Mouse (Mus musculus) ES-Bruce4 (cell line): Measurements from ENCODE around the gene Zc3h8.

Experiments used
- CTCF ChIP-seq: IDR thresholded peaks from one replicate; pipeline ENCODE4 v1.8.1; 2011; ENCODE audit warnings: low read depth, low read length
- EP300 ChIP-seq: IDR thresholded peaks from 2 replicates; pipeline ENCODE4 v1.6.1; 2011; ENCODE audit warnings: low read depth, low read length; ENCODE audit not compliant: insufficient read depth
- POLR2A ChIP-seq: IDR thresholded peaks from one replicate; pipeline ENCODE4 v1.8.1; 2011; ENCODE audit warnings: low read length; ENCODE audit not compliant: insufficient read depth

- TF ChIP-seq CTCF: no peak
- no peak for TF ChIP-seq EP300
- no peak for TF ChIP-seq POLR2A
Observed at GRCm38 (mm10) chr2:128967661-128968441, 24.0 kb upstream of the Zc3h8 start, which contains the start of gene Gm10762.
